15 mouse cellular contexts compared by ENCODE assay signal in the genomic region with DNA sequence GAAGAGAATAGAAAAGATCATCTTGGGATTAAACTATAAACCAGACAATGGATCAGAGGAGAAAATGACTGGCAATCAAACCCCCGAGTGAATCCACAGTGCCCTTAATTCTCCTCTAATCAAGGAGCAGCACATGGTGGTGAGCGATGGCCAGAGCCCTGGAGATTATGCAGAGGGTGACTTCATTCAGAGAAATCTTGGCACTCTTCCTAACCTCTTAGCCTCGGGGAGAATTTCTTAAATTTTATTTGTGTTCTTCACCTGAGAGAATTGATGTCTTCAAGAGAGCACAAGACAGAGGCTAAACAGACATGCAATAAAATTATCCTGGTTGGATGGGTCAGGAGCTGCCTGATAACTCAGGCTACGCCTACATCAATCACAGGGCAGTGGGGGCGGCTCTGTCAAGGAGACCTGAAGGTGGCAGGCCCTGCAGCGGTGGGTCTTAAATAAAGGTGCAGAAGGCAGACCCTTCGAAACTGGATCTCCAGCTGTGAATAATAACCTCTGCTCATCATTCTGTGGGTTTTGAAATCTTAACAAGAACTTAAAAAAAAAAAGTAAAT.
A peak's percentile ranks its signal among the peaks of the same experiment; 100 is the strongest.
DNase-seq lines count a peak whose midpoint lies in the region; ATAC-seq lines count a peak whose summit lies in the region.
"Had no signal": no experiment of that assay in that cellular context is flagged by ENCODE, and none has a peak within 500 bp of the region (broad histone marks: within the 10 kb centered on the region; RNA-seq: fewer than 3 reads in every experiment).

No protein-coding gene starts in this region.

- DNase-seq in embryo, embryonic 11 days, result peak; percentile 22
- DNase-seq in embryo, embryonic 10.5 days (ENCODE audit: low spot score), result no peak
- DNase-seq in hindbrain, embryonic 11.5 days (ENCODE audit: low spot score), result no peak
- DNase-seq in hindbrain, embryonic 10.5 days (ENCODE audit: low spot score), result no peak
- peak; percentile 8 for DNase-seq in gonadal fat pad, adult 2 months (ENCODE audit: low read depth)
- no peak for DNase-seq in kidney, postnatal 14 days
- no peak for DNase-seq in lung, adult 18-20 months
- DNase-seq: gastrocnemius, postnatal 36 days; kidney, adult 8-10 months; lung, embryonic 14.5 days; right cerebral cortex, postnatal 25 days had no signal

- no peaks in the 10 kb centered on the region for H3K4me1 ChIP-seq in hindbrain, embryonic 11.5 days (replicated peaks; ENCODE audit: control insufficient read depth, insufficient read depth, low read length)
- no peaks in the 10 kb centered on the region for H3K4me1 ChIP-seq in hindbrain, embryonic 10.5 days (replicated peaks)
- H3K4me1 ChIP-seq in midbrain, embryonic 16.5 days (ENCODE audit: control insufficient read depth, insufficient read depth, low read length), result no peaks in the 10 kb centered on the region
- H3K4me1 ChIP-seq: limb, embryonic 15.5 days; megakaryocyte, embryonic 14.5 days had no signal

- H3K9me3 ChIP-seq in hindbrain, embryonic 11.5 days (ENCODE audit: control insufficient read depth, low read length), result no peaks in the 10 kb centered on the region
- H3K9me3 ChIP-seq in hindbrain, embryonic 10.5 days, result no peaks in the 10 kb centered on the region
- H3K9me3 ChIP-seq in midbrain, embryonic 16.5 days (replicated peaks; ENCODE audit: control insufficient read depth, low read length, poor library complexity, severe bottlenecking), result no peaks in the 10 kb centered on the region
- H3K9me3 ChIP-seq: limb, embryonic 15.5 days had no signal

- no peak overlapping the region for H3K4me2 ChIP-seq in hindbrain, embryonic 11.5 days (replicated peaks; ENCODE audit: low read depth, low read length)
- H3K4me2 ChIP-seq in midbrain, embryonic 16.5 days (ENCODE audit: low read length), result no peak overlapping the region
- H3K4me2 ChIP-seq: limb, embryonic 15.5 days; lung, embryonic 14.5 days had no signal

- H3K9ac ChIP-seq in hindbrain, embryonic 11.5 days (ENCODE audit: low read depth, low read length), result no peak overlapping the region
- no peak overlapping the region for H3K9ac ChIP-seq in midbrain, embryonic 16.5 days (ENCODE audit: low read depth, low read length)
- H3K9ac ChIP-seq: limb, embryonic 15.5 days; lung, embryonic 14.5 days had no signal

- peak; percentile 61; the same call in 1 of the 2 replicates for ATAC-seq in hindbrain, embryonic 11.5 days (ENCODE audit: low FRiP score)
- peak; percentile 70; the same call in 1 of the 2 replicates for ATAC-seq in midbrain, embryonic 16.5 days

- no peaks in the 10 kb centered on the region for H3K27me3 ChIP-seq in hindbrain, embryonic 11.5 days (ENCODE audit: control insufficient read depth, insufficient read depth, low read length)
- no peaks in the 10 kb centered on the region for H3K27me3 ChIP-seq in hindbrain, embryonic 10.5 days (ENCODE audit: insufficient read depth, poor library complexity, severe bottlenecking)
- H3K27me3 ChIP-seq in midbrain, embryonic 16.5 days (ENCODE audit: control insufficient read depth, insufficient read depth, low read depth, low read length), result no peaks in the 10 kb centered on the region
- H3K27me3 ChIP-seq: limb, embryonic 15.5 days; megakaryocyte, embryonic 14.5 days had no signal

- H3K36me3 ChIP-seq in hindbrain, embryonic 11.5 days (ENCODE audit: control insufficient read depth, insufficient read depth, low read length), result no peaks in the 10 kb centered on the region
- no peaks in the 10 kb centered on the region for H3K36me3 ChIP-seq in hindbrain, embryonic 10.5 days
- no peaks in the 10 kb centered on the region for H3K36me3 ChIP-seq in midbrain, embryonic 16.5 days (ENCODE audit: control insufficient read depth, insufficient read depth, low read length)
- H3K36me3 ChIP-seq: limb, embryonic 15.5 days had no signal

- H3K4me3 ChIP-seq in hindbrain, embryonic 11.5 days (ENCODE audit: low read depth, low read length), result no peak overlapping the region
- no peak overlapping the region for H3K4me3 ChIP-seq in hindbrain, embryonic 10.5 days
- H3K4me3 ChIP-seq in midbrain, embryonic 16.5 days (ENCODE audit: low read depth, low read length), result no peak overlapping the region
- H3K4me3 ChIP-seq: left cerebral cortex, adult 2 months; limb, embryonic 15.5 days; megakaryocyte, embryonic 14.5 days had no signal

- 70% methylated on average over 7 of the region's 7 CpGs for WGBS in hindbrain, embryonic 11.5 days
- 70% methylated on average over 7 of the region's 7 CpGs for WGBS in hindbrain, embryonic 10.5 days
- 31% methylated on average over 7 of the region's 7 CpGs for WGBS in midbrain, embryonic 16.5 days

- peak overlapping the region; percentile 42; the same call in 1 of the 2 replicates for H3K27ac ChIP-seq in hindbrain, embryonic 11.5 days (ENCODE audit: low read depth, low read length)
- H3K27ac ChIP-seq in hindbrain, embryonic 10.5 days, result no peak overlapping the region; the same call in 1 of the 2 replicates
- H3K27ac ChIP-seq in midbrain, embryonic 16.5 days (ENCODE audit: low read length), result no peak overlapping the region
- H3K27ac ChIP-seq: left cerebral cortex, adult 2 months; limb, embryonic 15.5 days had no signal

Comparison
In these comparisons a context has a peak if more than half of its experiments do, and no peak if none do; other contexts are left out.
1. DNase-seq: peak in embryo, embryonic 11 days (single experiment) and gonadal fat pad, adult 2 months (single experiment); none in embryo, embryonic 10.5 days (single experiment), hindbrain, embryonic 11.5 days (single experiment), hindbrain, embryonic 10.5 days (single experiment), kidney, postnatal 14 days (single experiment) and lung, adult 18-20 months (0 of 2).